Mouse (Mus musculus) ES-Bruce4 (cell line): Measurements from ENCODE around the gene Slc47a2.

Experiments used
- CTCF ChIP-seq: IDR thresholded peaks from one replicate; pipeline ENCODE4 v1.8.1; 2011; ENCODE audit warnings: low read depth, low read length
- EP300 ChIP-seq: IDR thresholded peaks from 2 replicates; pipeline ENCODE4 v1.6.1; 2011; ENCODE audit warnings: low read depth, low read length; ENCODE audit not compliant: insufficient read depth
- POLR2A ChIP-seq: IDR thresholded peaks from one replicate; pipeline ENCODE4 v1.8.1; 2011; ENCODE audit warnings: low read length; ENCODE audit not compliant: insufficient read depth

DNA sequence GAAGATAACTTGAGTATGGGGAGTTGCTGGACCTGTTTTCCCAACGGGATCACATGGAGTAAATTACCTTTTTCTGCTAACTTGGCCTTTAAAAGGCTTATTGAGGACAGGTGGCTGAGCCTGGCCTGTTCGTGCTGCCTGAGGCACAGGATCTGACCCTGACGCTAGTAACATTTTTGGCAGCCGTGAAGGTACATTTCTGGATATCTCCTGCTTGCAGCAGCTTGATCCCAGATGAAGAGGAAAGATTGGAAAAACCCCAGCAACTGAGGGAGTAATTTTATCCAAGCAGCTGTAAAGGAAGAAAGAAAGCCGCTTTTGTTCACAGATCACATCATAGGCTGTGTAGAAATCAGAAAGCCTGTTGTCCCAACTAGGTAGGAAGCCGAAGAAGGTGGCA is 58.3 kb downstream of the Slc47a2 start:
- TF ChIP-seq CTCF (no peak), POLR2A (no peak), EP300 (no peak)
